Mouse (Mus musculus): ENCODE data around the gene Slit1. TPM values are rescaled to one million over a fixed set of nuclear protein-coding genes. Genes with fewer than 3 reads are reported as not detected.

Slit1 gene
- total RNA-seq, 2 experiments from 2014 or later = not detected

DNA sequence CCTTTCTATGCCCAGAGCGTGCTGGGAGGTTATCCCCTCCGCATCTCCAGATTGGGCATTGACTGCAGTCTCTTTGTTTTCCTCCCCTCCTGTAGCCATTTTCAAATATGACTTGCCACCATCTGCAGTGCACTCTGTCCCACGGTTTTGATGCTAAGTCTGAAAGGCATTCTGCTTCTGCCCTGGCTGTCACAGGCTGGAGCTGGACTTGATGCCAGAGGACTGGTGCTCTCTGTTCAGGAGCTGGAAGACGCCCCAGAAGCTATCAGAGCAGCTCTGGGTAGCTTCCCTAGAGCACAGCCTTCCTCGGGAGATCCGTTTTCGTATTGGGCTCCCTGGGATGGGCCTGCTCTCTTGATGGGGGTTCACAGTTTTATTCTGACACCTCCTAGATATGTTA, 154.4 kb downstream of the Slit1 start:
- DNase-seq = no peak

DNA sequence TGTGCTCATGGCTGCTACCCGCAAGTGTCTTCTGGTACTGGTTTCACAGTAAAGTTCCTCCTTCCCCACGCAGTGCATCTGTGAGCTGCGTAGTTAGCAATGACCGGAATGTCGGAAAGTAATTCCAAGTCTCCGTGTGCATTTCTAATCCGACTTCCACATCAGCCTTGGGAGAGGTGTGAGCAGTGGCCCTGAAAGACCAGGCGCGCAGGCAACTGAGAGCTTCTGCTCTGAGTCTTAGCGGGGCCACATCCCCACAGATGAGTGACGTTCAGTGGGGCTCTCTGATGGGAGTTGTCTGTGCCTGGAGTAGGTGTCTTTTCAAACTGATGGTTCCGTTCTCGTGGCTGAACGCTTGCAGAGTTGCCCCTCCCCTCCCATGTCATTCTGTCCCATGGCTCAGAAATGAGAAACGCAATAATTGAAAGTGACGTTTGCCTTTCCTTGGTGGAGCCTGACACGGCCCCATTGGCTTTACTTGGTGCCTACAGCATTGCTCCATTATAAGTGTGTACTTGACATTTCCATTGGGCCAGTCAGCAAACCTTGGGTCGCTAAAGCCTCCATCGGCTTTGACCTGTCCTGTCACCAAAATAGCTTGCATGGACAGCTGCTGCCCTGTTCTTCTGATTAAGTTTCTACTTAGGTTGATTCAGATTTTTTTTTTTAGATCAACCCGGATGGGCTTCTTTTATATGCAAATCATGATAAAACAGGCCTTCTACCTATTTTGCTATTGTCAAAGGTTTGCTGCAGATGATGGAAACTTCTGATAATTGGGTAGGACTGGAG, 155.8 kb downstream of the Slit1 start:
- no peak for DNase-seq

GRCm38 (mm10) chr19:41586752-41587151, 156.7 kb downstream of the Slit1 start:
- no peak for DNase-seq

GRCm38 (mm10) chr19:41582918-41583514, 160.4 kb downstream of the Slit1 start:
- DNase-seq = no peak

DNA sequence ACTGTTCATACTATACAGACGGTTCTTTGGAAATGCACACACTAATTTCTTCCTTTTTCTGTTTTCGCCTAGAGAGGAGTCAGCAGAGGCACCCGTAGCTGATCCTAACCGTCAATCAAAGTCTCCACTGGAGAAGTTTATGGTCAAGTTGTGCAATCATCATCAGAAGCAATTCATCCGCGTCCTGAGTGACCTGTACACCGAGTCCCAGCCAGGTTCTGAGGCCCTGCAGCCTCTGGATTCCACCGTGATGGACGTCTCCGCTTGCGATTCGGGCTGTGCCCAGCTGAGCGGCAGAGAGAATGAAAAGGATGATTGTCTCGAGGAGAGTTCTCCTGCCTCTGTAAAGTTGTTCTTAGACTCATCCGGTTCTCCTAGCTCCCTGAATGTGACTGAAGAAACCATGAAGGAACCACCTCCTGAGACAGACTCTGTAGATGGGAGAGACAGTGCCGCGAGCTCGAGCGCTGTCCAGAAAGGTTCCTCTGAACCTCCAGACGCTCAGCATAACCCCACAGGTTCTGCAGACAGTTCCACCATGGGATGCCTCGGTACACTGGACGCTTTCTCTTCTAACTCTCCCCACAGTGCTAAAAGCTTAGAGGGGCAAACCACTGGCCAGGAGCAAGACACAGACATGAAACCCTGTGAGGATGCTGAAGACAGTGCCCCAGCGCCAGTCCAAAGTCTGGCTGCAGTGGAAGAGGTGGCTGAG, 161.6 kb downstream of the Slit1 start, which contains the start of gene Gm340:
TSS of gene Gm340 (plus strand) at position 665 of the 715 bp plus-strand sequence.
- DNase-seq = no peak

DNA sequence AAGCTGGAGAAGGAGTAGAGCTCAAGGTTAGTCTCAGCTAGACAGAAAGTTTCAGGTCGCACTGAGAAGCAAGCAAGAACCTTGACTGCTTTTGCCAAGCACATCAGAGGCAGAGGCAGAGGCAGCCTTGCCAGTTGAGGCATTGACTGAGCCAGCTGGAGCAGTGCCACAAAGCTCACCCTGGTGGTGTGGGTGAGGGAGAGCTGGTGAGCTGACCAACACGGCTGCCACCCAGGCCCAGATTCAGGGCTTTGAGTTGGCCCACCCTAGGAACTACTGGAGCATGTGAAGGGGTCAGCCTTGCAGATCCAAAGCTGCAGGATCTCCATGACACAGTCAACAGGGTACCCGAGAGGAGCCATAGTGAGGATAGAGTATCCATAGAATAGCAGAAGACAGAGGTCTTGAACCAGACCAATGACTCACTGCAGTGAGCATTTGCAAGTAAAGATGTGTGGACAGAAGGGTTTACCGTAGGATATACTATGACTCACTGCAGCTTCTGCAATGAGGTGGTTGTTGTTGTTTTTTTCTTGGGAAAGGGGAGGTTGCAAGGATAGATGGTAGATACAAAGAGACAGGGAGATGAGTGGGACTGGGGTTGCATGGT, 164.0 kb downstream of the Slit1 start:
- DNase-seq = peak; percentile 71

DNA sequence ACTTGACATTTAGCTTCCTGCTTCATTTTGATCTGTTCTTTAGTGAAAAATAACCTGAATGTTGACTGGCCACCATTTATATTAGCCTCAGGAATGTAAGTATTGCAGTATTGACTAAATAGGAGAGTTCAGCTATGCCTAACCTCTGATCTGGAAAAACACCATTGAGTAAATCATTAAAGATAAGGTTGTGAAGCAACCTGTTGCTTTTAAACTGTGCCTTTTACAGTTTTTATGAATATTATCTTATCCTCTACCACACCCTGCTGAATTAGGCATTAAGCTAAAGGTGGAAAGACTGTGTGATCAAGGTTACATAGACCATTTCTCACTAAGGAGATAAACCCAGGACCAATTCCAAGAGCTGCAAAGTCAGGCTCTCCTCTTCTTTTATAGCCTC, 165.9 kb downstream of the Slit1 start:
- DNase-seq = no peak

DNA sequence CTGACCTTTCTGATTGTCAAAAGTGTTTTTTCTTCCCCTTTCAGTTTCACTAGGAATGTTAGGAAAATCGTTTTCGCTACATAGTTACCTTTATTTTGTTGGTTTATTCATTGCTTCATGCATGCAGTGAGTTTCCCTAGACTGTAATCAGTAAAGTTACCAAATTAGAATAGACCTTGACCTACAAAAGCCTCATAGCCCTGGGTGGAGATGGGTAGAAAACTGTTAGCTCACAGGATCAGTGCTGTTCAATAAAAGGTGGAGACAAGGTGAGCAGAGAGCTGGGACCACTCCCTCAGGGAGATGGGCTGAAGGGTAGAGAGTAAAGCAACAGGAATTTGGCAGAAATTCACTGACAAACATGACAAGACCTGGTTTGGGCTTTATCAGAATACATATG, 169.8 kb downstream of the Slit1 start:
- DNase-seq = no peak

DNA sequence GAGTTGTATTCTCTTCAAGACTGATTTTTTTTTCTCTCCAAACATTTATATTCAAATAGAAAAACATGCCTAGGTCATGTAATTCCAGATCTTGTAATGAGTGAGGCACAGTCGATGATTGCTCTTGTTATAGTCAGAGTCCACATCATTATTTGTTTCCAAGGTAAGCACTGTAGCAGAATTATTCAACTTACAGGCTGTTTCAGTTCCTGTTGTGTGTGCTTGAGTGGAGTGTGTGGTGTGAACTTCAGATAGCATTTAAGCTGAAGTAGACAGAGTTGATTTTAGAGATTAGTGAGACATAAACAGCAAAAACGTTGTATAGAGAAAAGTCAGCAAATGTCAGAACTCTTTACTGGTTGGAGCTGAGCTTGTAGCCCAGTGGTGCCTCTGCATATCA, 174.7 kb downstream of the Slit1 start:
- no peak for DNase-seq

DNA sequence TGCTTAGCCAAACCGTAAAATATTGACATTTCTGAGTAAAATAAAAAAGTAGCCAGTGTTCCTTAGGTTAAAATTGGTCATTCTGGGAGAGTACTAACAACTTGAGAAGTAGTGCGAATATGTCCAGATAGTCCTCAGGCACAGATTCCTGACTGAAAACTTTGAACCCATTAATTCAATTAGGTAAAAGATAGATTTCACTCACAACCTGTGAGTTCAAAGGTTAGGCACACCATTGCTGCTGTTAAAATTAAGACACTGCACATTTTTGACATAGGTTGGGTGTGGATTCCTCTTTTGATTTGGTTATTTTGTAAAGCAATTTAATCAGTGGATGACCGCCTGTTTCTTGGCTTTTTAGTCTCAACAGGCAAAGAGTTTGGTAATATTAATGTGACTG, 182.6 kb downstream of the Slit1 start:
- DNase-seq = no peak

GRCm38 (mm10) chr19:41558891-41559486, 184.5 kb downstream of the Slit1 start:
- no peak for DNase-seq

DNA sequence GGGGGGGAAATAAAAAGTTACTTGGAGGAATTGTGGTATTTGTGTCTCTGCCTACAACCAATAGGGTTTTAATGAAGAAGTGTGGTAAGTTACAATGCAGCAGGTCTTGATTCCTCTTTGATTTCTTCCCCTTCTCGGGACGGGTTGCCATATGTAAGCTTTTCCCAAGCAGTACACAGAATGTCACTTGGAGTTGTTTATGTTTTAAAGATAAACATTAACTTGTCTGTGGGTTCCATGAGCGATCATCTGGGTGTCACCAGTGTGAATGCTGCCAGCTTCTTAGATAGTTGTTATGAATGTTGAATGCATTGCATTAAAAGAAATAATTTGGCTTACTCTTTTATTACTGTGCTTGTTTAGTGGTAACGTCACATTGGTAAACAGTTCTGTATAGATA, 186.0 kb downstream of the Slit1 start:
- no peak for DNase-seq

DNA sequence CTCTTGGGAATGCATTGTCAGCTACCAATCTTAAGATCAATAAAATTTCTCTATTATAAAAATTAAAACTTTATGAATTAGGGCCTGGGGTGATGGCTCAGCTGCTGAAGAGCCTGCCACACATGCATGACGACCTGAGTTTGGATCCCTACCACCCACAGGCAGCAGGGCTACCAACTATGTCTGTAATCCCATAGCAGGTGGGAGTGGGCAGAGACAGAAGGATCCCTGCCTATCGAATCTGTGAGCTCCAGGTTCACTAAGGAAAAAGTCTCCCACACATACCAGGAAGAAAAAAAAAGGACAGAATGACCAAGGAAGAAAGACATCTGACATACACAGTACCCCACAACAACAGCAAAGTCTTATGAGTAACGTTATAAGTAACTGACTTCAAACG, 186.5 kb downstream of the Slit1 start:
- no peak for DNase-seq

Small RNA genes lying within 50 kb of the gene (microRNA-seq; reads per million reads assigned to microRNA genes)
- gene Mir8091 = 0 to 0.20 reads per million in 2 experiments

Other genes starting within 250 kb of the Slit1 start
- gene Gm340, start 161.3 kb downstream of the Slit1 start, total RNA-seq (2021) = 10 to 100 TPM; 15.4 to 16.3 TPM
- 10 to 100 TPM in 1 of 2 experiments, 1 to 10 TPM in 1; 9.5 to 10.2 TPM for gene Arhgap19, start 58.4 kb upstream of the Slit1 start, total RNA-seq (2021)
- 1 to 10 TPM; 2.1 to 2.3 TPM for gene Frat1, start 86.3 kb upstream of the Slit1 start, total RNA-seq (2021)
- 1 to 10 TPM; 3.6 to 3.9 TPM for gene Frat2, start 104.5 kb upstream of the Slit1 start, total RNA-seq (2021)
- 10 to 100 TPM; 19.9 to 23.4 TPM for gene Rrp12, start 152.5 kb upstream of the Slit1 start, total RNA-seq (2021)
- gene Pgam1, start 168.3 kb upstream of the Slit1 start, total RNA-seq (2021) = 100 to 1,000 TPM; 150 to 162 TPM
- 10 to 100 TPM; 18.0 to 18.2 TPM for gene Exosc1, start 189.8 kb upstream of the Slit1 start, total RNA-seq (2021)
- gene Zdhhc16, start 189.8 kb upstream of the Slit1 start, total RNA-seq (2021) = 10 to 100 TPM; 30.7 to 31.7 TPM
- gene Mms19, start 237.5 kb upstream of the Slit1 start, total RNA-seq (2021) = 10 to 100 TPM; 19.3 to 20.1 TPM
- gene Ubtd1, start 238.1 kb upstream of the Slit1 start, total RNA-seq (2021) = 10 to 100 TPM; 26.4 to 28.3 TPM

Data from heart, postnatal 4 days (tissue).